Mouse (Mus musculus) right cerebral cortex, adult 18-20 months (tissue): ENCODE results near the gene Ocel1.
"Not testable (repeated sequence)": the region's sequence is repeated elsewhere in the genome, so short reads cannot be mapped to it uniquely, and the experiment has no call there.

ENCODE experiments used
- DNase-seq: peaks from one replicate; pipeline ENCODE4 v3.0.0; 2022; ENCODE audit warnings: mixed read lengths

Ocel1 gene

DNA sequence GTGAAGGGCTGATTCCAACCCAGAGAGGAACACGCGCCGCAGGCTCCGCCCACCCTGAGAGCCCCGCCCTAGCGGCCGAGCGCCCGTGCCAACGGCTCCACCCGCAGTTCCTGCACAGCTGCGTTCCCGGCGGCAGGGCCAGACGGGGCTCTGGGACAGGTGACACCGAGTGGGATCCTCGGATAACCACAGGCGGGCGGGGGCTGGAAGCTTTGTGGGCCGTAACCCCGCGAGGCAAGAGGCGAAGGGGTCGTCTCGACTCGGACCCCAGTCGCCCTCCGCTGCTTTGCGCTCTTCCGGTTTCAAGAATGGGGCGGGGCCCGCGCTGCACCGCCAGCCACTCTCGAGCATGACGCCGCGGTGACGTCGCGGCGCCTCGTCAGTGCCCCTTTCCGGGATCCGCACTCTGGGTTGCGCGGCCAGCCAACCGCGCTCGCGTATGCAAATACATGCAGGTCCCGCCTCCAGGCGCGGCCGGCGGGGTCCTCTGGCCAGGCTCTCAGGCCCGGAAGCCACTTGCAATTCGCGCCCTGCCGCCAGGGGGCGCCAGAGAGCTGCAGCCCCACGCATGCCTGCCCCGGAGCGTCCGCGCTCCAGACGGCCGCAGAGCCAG, at the start of gene Ocel1:
Gene Ocel1 (plus strand): TSS at position 63 of the 613 bp plus-strand sequence.
- peak; percentile 99 for DNase-seq

DNA sequence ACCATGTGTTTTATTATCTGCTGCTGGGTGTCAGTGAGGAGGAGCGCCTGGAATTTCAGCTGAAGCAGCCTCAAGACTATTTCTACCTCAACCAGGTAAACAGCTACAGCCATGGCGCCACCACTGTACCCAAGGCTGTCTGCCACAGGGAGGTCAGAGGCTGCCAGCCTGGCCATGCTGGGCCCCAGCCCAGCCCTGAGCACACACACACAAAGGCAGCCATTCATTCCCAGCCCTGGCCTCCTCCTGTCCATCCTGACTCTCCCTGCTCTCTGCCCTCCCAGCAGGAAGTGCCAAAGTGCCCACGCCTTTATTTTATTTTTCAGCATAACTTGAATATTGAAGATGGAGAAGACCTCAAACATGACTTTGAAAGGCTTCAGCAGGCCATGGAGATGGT, 48.2 kb upstream of the Ocel1 start:
- DNase-seq = no peak

DNA sequence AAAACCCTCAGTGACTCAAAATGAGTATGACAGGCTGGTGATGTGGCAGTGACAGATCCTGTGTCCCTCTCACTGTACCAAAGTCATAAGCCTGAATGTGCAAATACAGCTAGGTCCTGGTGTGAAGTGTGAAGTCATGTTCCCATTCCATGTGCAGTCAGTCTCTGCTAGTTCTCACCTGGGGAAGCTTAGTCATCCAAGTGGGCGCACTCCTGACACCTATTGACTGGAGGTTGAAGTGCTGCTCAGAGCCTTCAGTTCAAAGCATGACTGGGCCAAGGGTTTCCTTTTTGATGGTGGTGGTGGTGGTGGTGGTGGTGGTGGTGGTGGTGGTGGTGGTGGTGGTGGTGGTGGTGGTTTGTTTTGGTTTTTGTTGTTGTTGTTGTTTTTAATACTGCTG, 46.2 kb upstream of the Ocel1 start:
- no peak for DNase-seq

DNA sequence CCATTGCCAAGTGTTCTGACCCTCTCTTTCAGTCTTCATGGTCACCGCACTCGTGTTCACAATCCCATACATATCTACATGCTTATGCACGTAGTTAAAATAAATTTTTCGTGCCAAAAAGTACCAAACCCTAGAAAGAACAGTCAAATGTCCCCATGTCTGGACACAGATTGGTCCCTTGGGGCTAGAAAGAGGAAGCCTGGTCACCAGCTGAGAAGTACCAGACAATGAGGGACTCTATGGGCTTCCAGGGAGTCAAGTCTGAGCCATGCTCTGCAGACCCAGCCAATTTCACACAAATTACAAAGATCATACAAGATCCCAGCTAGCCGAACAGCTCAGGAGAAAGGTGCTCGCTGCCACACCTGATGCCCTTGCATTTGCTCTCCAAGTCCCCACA, 33.3 kb upstream of the Ocel1 start:
- not testable (repeated sequence) for DNase-seq

DNA sequence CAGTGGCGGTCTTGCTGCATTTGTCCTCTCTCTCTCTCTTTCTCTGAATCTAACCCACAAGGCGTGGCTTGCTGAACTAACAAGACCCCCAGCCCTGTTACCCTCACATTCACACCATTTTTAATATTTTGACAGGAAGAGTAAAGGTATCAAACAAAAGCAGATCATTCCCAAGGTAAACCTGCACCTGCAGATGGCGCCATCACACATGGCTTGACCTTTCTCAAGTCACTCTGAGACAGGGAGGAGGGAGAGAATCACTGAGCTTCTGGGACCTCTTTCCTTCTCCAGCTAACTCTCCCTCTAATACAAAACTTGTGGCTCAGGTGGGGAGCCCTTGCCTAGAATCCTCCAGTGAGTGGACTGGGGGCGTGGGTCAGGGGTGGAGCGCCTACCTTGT, 30.5 kb upstream of the Ocel1 start:
- no peak for DNase-seq

DNA sequence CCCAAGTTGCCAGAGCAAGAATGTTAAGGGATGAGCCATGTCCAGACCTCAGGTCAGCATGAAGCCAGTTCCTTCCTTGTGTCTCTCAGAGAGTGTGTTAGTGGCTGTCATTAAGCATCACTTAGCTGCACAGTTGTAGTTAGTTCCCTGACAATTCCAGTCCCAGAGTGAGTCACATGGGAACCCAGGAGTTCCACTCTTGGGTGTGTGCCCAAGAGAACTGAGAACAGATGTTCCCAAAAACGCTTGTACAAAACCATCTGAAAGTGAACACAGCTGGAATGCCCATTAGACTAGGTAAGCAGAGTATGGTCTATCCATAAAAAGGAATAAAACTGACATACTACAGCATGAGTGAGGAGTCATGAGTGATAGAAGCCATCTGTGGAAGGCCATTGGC, 24.5 kb upstream of the Ocel1 start:
- DNase-seq = no peak

DNA sequence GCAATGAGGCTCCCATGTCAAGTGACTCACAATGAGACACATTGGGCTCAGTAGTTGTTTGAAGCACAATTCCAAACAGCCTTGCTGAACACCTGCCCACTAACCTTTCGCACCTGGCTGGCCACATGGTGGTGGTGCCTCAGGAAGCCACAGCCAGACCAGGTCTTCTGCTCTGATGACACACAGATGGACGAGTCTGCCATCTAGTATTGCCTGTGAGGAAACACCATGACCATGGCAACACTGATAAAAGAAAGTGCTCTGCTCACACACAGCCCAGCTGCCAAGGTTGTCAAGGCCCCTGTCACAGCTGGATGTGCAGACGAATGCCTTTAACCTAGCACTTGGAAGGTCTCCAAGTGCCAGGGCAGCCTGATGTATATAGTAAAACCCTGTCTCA, 20.0 kb upstream of the Ocel1 start:
- DNase-seq = no peak

DNA sequence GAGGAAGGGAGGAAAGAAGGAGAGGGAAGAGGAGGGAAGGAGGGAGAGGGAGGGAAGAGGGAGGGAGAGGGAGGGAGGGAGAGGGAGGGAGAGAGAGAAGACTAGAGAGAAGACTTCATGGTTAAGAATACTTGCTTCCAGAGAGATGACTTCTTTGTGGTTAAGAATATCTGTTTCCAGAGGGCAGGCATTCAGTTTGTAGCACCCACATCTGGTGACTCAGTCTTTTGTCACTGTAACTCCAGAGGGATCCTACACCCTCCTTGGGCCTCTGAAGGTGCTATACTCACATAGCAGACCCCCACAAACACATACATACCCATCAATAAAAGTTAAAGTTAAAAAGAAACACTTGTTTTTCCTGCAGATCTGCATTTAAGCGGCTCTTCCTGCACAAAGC, 19.6 kb upstream of the Ocel1 start:
- no peak for DNase-seq

DNA sequence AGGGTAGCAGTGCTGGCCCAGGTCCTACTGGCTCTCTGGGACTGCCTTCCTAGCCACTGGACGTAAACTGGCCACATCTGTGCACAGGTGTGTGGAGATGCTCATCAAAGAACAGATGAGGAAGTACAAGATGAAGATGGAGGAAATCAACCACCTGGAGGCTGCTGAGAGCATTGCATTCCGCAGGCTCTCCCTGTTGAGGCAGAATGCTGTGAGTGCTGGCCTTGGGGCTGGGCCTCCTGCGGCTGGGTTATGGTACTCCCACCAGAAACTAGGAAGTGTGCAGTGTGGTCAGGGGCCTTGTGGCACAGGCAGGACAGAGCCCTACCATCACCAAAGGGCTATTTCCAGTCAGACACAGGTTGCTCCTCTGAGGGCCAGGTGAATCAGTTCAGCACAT, 13.1 kb upstream of the Ocel1 start:
- no peak for DNase-seq

DNA sequence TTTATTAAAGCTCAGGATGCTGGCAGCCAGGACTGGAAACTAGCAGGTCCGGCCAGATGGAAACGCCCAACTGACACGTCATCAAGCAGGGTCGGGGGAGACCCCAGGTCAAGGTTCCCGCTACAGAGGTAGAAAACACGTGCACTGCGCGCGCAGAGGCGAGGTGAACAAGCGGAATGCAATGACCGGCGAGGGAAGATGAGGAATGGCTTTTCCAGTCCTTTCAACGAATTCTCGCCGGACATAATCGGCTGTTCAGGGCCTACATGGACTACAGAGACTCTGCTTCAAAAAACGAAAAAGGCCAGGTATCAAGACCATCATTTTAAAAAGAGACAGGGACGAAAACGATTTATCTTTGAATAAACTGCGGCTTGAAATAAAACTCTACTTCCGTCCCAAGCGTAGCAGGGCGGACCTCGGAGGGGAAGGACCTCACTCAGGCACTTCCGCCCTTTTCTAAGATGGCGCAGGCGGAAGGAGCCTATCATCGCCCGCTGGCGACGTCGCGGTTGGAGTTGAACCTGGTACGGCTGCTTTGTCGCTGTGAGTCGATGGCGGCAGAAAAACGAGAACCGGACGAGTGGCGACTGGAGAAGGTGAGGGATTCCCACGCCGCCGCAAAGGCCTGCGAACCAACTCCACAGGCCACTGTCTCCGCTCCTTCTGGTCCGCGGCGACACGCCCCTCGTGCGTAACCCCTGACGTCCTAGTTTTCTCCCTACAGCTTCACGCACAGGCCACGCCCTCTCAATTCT, 4.1 kb upstream of the Ocel1 start, which contains the start of gene Use1:
Gene Use1 (plus strand): TSS at position 78 of the 758 bp plus-strand sequence.
- DNase-seq = peak; percentile 93

DNA sequence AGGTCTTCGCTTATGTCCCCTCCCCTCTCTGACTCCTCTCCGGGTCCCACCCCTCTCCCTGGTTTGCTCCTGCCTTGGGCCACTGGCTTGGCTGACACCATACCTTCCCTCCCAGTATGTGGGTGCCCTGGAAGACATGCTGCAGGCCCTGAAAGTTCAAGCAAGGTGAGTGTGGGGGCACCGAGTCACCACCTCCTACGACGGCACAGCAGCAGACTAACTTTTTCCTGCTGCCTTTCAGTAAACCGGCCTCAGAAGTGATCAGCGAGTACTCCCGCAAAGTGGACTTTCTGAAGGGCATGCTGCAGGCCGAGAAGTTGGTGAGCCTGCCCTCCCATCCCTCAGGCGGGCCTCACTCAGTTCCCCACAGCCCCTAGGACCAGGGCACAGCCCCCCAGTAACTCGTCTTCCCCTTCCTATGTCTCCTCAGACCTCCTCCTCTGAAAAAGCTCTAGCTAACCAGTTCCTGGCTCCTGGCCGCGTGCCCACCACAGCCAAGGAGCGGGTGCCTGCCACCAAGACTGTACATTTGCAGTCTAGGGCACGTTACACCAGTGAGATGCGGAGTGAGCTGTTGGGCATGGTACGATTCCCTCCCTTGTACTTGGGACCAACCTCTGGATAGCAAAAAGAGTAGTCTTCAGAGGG, 3.4 kb upstream of the Ocel1 start:
- no peak for DNase-seq

DNA sequence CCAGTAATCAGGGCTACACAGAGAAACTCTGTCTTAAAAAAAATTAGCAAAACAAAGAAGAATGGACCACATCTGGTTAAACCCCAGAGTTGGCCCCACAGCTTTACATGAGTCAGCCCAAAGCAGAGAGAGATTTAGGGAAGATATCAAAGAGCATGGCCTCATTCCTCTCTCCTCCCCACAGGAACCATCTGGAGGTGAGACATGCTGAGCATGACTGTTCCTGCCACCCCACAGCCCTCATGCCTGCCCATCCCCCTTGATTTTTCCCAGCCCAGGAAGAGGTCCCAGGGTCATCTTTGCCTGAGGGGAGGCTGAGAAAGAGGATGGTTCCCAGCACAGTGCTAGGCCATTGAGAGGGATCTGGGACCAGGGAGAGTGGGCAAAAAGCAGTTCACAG, 2.7 kb upstream of the Ocel1 start:
- DNase-seq = no peak

DNA sequence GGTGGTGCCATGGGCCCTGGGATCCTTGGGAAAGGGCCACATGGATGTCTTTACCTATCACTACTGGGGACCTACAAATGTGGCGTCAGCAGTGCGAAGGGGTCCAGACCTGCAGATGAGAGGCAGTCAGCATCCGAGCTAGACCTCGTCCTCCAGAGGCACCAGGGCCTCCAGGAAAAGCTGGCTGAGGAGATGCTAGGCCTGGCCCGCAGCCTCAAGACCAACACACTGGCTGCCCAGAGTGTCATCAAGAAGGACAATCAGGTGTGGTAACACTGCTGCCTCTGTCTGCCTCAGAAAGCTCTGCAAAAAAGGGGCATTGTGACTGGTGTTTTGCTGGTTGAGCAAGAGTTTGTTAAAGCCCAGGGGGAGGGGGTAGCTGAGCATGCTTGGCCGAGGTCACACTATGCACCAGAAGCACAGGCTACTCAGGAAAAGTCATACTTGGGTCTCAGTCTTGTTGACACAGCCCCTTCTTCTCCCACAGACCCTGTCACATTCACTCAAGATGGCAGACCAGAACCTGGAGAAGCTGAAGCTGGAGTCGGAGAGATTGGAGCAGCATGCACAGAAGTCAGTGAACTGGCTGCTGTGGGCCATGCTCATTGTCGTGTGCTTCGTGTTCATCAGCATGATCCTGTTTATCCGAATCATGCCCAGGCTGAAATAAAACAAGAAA, 1.9 kb upstream of the Ocel1 start:
- DNase-seq = no peak

DNA sequence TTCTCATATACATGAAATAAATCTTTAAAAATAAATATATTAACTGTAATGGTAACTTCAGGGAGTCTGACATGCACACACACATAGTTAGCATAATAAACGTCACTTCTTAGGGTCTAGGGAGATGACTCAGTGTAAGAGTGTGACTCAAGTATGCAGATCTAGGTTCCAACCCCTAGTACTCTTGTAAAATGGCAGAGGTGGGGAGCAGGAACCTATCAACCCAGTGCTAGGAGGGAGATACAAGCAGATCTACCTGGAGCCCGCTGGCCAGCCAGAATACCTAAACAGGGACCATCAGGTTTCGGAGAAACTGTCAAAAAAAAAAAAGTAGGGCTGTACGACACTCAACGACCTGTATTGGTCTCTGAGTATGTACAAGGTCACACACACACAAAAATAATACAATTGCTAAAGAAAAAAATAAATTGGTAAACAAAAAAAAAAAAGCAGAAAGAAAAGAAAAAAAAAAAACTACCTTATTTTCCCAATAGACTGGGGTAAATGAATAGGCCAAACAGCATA, 325 bp upstream of the Ocel1 start:
- DNase-seq = no peak

DNA sequence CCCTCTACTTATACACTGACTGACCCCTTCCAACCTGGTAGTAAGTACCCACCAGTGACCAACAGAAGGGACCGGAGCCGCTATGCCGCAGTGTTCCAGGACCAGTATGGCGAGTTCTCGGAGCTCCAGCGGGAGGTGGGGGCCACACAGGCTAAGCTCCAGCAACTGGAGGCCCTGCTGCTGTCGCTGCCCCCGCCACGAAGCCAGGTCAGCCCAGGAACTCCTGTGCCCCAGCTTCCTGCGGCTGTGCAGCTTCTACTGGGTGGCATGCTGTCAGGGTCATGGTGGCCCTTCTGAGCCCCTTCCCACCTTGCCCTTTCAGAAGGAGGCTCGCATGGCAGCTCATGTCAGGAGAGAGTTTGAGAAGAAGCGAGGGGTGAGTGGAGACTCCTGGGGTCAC, 1.3 kb downstream of the Ocel1 start:
- no peak for DNase-seq

DNA sequence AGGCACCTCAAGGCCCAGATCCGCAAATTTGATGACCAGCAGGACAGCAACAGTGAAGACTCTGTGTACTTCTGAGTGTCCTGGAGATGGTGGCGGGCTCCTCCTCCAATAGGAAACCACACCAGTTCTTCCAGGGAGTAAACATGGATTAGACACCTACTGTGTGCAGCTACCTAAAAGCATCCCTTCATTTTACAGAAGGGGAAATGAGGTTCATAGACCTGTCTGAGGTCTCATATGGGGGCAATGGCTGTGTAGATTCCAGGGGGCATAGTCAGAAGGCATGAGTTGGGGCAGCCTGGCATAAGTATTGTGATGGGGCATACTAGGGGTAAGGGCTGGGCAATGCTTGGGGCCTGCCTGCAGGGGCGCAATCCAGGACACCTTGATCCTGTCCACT, 1.9 kb downstream of the Ocel1 start:
- no peak for DNase-seq

DNA sequence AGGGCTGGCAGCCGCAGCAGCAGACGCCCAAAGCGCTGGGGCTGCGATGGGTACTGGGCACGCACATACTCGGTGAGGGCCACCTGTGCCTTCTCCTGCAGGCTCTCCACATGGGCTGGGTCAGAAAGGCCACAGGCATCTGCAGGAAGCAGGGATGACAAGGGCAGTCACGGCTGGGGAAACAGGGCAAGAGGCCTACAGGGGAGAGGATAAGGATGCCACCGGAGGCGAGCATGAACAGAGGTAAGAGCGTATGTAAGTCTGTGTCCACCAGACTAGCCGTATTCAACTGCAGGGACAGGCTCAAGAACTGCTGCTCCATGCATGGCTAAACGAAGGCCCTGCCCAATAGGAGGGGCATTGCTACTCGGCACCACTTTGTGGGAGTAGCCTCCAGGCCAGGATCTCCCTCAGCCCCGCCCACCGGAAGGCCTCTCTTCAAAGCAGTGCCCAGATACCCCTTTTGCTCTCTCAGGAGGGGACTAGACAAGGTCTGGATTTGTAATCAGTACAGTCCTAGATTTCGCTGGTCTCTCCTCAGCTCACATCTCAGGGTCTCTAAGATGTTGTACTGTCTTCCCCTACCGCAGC, 3.6 kb downstream of the Ocel1 start:
- no peak for DNase-seq

DNA sequence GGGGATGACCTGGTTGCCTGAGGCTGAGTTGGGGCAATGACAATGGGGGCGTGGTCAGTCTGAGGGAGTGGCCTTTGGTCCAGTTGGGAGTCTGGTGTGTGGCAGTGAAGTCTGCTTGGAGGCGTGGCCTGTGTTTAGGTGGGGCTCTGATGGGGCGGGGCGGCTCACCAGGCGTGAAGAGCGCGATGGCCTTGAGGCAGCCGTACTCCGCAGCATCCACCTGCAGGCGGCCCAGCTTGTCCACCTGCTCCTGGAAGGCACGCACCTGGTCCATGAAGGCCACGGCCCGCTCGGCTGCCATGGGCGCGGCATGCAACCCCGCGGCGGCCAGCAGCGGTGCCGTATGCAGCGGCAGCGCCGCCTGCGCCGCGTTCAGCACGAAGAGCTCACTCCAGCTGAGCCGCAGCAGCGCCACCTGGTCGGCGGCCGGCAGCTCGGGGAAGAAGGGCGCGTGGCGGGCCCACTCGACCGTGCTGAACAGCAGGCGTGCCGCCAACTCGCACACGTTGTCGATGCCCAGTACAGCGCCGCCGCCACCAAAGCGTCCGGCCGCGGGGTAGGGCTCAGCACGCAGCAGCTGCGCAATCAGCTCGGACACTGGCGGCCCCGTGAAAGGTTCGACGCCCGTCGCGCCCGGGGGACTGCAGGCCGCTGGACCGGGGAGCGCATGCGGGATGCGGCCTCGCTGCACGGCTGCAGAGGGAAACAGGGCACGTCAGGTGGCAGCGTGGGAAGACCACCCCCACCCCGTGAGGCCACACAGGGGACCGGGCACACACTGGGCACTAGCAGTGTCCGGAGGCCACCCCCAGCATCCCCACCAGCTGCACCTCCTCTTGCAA, 4.7 kb downstream of the Ocel1 start:
- peak; percentile 75 for DNase-seq

DNA sequence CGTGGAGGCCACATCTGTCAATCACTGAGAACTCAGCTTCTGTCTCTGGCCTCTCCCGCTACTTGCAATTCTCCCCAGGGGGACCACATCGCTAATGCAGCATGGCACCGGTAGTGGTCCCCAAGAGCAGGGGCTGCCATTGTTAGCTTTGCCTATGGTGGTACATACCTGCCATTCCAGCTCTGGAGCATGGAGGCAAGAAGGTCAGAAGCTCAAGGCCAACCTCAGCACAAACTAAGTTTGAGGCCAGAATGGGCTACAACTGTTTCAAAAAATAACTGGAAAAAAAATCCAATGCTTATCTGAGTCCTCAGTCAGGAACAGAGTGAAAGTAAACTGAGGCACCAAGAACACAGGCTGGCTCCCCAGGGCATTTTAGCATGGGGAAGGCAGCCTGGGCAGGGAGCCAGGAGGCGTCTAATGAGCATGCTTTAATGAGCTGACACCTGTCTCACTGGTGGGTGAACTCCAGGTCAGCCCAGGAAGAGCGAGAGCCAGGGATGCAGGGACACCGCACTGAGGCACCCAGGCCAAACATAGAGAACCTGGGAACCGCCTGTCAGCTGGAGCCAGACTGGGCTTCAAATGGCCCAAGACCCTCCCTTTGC, 5.4 kb downstream of the Ocel1 start:
- no peak for DNase-seq

DNA sequence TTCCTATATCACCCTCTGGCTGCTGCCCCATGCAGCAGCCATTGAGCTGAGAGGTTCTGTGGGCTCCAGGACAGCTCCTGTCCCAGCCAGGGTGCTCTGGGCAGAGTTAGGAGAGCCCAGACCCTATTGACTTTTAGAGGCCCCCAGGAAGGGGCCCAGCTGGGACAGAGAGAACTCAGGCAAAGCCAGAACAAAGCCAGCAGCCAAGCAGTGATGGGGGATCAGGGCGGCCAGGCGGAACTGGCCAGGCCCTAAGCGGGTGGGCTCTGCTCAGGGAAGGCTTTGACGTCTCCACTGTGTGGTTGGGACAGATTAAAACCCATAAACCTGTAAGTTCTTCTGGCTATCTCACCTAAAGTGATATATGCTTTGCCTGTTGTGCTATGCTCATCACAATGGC, 7.9 kb downstream of the Ocel1 start:
- DNase-seq = no peak

DNA sequence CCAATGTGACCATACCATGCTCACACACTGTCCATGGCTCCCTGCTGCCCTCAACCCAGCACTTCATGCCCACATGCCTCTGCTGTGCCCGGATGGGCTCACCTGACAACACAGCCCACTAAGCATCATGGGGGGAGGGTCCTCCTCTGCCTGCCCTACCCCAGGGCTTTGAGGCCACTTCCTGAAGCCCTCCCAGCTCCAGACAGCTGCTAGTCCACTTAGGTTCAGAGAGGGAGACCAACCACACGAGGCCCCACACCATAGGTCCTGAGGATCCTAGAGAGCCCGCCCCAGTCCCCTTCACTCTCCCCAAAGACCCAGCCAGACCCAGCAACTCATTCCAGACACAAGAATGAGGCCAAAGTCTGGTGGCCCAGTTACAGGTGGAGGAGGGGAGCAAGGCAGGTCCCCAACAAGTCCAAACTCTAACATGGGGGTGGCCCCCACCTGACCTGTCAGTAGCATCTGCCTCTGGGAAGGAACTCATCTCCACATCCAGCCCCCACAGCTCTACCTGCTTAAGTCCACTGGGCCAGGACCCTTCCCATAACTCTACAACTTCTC, 8.5 kb downstream of the Ocel1 start:
- DNase-seq = no peak
